Mouse (Mus musculus) cerebellum, postnatal 14 days (tissue): Measurements from ENCODE around the gene Sept5.

Source experiments
- DNase-seq, 2 experiments: peaks; one replicate each; pipeline ENCODE4 v3.0.0; 2021; ENCODE audit warnings: mixed read lengths in 2 of 2

The Sept5 gene

GRCm38 (mm10) chr16:18609099-18609498, 20.7 kb downstream of the Sept5 start:
- no peak for DNase-seq

DNA sequence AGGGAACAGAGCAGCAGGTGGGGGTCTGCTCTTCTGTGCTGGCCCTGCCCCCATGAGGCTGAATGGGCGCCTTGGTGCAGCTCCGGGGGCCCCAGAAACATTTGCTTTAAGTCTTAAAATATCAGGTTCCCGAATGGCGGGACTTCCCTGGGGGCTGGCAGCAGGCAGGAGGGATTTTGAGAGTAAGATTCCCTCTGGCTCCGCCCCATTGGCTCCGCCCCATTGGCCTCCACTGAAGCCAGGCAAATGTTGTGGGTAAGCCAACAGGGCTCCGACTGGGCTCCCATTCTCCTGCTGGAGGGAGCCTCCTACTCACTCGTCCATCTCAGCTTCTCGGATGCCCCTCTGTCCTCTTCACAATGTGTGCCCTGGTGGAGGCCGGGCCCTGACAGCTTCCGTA, 21.5 kb downstream of the Sept5 start:
- DNase-seq: peak; percentile 35 to 58

- DNase-seq: no peak
Observed at GRCm38 (mm10) chr16:18605705-18606104, 24.0 kb downstream of the Sept5 start.

- no peak for DNase-seq
Observed at GRCm38 (mm10) chr16:18604267-18604701, 25.5 kb downstream of the Sept5 start.

- peak; percentile 27 to 49 for DNase-seq
Observed at GRCm38 (mm10) chr16:18601447-18601846, 28.3 kb downstream of the Sept5 start.

GRCm38 (mm10) chr16:18598006-18598405, 31.7 kb downstream of the Sept5 start:
- no peak for DNase-seq

DNA sequence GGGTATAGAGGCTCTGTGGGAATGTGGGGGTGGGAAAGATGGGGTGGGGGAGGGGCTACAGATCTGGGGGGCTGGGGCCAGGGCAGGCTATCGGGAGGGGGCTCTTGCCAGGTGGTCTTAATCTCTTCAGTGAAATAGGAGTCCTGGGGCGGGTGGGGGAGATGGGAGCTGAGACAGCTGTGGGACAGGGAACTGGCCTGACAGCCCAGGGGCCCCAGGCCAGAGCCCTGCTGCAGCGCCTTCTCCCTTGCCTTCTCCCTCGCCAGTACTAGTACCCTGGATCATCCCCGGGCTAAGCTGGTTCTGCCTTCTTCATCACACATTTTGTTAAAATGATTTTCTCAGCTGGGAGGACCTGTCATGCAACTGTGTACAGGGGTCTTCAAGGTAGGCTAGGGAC, 33.5 kb downstream of the Sept5 start:
- no peak for DNase-seq

DNA sequence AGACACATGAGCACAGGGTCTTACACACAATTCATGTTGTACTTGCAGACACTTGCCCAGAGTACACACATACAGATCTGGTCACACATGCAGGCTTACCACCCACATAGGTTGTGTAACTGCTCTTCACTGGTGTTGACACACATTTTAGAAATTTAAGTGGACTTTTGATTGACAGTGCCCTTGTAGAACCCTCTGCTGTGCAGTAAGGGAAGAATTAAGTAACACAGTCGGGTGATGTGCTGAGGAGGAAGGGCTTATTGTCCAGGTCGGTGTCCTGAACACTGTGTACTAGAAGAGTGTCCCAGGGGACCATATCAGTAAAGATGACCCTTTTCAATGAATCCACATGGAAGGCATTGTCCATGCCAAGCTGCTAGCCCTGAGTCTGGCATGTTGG, 35.8 kb downstream of the Sept5 start:
- DNase-seq: no peak

DNA sequence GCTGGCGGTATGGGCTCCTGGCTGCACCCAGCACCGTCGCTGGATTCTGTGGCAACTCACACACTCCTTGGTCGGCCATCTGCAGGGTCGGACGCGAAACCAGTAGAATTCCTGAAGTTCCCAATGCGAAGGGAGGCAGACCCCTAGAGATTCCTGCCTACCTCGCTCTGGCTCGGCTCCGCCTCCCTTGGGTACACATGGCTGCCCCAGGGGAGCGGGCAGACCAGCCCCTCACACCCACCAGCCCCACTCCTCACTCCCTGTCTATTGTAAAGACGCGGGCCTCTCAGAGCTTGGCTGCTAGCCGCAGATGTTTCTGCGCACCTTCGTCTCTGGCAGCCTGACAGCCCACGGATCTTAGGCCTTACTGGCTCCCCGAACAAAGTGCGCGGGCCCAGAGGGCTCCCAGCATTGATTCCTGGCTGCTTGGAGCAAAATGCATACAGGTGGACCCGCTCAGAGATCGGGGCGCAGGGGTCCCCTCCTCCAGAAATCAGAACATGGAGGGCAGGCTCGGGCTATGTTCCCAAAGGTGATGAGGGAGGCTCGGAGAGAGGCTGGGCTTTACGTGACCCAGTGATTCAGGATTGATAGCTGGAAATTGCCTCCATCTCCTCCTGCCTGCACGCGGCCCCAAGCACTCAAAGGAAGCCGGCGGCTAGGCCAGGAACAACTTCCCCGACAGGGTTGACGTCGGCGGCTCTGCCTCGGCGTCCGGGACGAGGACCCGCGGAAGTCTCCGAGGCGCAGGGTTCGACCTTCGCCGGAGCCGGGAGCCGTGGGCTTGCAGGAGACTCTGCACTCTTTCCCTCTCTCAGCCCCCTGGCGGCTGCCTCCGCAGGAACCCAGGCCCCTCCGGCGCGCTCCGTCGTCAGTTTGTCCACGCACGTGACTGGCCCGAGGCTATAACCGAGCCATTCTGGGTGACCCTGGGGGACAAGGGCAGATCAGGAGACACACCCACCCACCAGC, 38.4 kb downstream of the Sept5 start:
- no peak for DNase-seq

- DNase-seq: peak in 1 of 2 experiments; percentile 28
Observed at GRCm38 (mm10) chr16:18589804-18590790, 39.7 kb downstream of the Sept5 start, which contains the start of gene Tbx1. Tbx1 (minus strand) TSS chr16:18590671.

GRCm38 (mm10) chr16:18589080-18589621, 40.6 kb downstream of the Sept5 start:
- DNase-seq: no peak

DNA sequence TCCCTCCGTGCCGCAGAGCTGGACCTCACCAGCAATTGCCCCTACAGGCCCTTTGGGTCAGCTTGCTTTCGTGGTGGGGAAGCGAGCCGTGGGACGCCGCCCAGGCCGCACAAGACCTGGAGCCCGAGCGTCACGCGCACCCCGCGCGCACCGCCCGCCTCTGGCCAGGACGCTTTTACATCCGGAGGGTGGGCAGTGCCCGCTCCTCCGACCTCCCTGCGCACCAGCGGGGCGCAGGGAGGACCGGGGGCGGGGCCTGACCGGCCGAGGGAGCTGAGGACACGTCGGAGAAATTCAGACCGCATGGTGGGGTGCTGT, 41.1 kb downstream of the Sept5 start:
- no peak for DNase-seq

DNA sequence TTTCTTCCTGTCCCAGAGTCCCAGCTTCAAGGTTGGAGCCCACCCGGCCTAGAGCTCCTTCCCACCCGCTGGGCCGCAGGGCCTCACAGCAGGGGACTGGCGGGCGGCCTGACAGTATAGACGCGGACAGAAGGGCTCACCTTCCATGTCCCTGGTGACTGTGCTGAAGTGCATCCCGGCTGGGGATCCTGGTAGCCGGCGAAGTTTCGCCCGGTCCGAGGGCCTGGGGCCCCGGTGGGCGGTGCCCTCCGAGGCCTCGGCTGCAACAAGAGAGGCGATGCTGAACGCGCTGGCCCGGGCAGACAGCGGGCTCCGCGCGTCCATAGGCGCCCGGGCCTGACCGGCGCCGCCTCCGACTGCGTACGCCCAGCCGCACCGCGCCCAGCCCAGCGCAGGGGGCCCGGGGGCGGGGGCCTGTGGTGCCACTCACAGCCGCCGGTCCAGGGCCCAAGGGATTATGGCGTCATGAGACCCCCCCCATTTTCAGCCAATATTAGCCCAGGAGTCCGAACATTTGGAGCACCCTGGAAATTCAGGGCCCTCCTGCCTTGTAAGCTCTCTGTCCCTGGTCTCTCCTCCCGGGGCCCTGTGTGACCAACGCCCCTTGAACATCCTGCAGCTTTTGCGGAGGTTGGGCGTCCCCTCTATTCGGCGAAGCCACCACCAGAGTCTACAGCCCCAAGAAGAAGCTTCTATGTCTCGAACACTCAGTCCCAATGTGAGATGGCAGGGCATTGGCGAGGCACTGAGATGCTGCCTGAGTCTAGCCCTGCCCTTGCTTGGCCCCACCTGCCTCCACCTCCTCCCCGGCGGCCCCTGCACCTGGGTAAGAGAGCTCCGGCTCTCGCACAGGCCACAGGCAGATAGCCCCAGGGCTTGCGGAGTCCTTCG, 41.7 kb downstream of the Sept5 start:
- peak in 1 of 2 experiments; percentile 41 for DNase-seq

GRCm38 (mm10) chr16:18586906-18587546, 42.7 kb downstream of the Sept5 start:
- no peak for DNase-seq

DNA sequence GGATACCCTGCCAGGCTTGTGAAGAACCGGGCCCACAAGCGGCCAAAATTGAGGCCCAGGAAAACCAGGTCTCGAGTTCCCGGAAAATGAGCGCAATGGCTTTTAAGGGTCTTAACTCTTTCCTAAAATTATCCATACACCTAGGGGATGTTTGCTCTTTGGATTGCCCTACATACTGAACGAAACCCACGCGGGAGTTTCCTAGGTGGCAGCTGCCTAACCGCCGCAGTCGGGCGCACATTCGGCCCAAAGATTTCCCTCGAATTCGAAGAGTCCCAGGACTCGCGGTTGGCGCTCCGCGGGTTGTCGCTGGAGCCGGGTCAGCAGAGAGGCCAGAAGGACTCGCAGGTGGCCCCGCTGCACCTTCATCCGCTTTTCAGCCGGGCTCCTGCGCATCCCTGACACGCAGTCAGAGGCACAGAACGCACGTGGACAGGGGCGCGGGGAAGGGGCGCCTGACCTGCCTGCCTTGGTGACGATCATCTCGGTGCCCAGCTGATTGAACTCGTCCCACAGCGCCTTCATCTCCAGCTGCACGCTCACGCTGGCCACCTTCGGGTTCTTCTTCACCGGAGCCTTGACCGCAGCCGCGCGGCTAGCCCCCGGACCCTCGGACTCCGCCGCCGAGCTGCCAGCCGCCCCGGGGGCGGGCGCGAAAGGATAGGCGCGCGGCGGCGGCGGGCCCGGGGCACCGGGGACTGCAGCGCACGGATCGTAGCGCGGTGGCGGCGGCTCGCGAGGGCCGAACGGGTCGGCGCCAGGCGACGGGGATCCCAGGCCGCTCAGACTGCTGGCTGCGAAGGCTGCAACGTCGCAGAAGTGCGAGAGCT, 43.5 kb downstream of the Sept5 start:
- no peak for DNase-seq

GRCm38 (mm10) chr16:18585676-18586075, 44.1 kb downstream of the Sept5 start:
- DNase-seq: no peak

DNA sequence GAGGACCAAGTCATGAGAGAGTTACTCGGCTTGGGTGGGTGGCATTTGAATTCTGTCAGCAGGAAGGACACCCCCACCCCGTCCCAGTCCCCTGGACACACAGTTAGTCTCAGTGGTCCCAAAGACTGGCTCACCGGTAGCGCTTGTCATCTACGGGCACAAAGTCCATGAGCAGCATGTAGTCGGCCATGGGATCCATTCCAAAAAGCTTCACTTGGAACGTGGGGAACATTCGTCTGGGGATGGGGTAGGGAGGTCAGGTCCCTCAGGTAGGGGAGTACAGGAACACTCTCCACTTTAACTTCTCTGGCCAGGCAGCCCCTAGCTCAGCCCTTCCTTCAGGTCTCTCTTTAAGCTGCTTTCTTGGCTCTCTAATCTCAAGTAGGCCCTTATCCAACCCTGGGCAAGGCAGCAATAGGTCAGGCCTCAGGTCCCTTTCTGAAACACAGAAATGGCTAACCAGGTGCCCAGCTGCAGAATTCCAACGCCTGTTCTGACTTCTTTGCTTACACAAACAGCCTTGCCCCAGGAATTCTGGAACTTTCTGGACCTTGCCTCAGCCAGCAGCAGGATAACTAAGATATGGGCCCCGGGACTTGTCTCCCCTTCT, 44.7 kb downstream of the Sept5 start:
- no peak for DNase-seq

DNA sequence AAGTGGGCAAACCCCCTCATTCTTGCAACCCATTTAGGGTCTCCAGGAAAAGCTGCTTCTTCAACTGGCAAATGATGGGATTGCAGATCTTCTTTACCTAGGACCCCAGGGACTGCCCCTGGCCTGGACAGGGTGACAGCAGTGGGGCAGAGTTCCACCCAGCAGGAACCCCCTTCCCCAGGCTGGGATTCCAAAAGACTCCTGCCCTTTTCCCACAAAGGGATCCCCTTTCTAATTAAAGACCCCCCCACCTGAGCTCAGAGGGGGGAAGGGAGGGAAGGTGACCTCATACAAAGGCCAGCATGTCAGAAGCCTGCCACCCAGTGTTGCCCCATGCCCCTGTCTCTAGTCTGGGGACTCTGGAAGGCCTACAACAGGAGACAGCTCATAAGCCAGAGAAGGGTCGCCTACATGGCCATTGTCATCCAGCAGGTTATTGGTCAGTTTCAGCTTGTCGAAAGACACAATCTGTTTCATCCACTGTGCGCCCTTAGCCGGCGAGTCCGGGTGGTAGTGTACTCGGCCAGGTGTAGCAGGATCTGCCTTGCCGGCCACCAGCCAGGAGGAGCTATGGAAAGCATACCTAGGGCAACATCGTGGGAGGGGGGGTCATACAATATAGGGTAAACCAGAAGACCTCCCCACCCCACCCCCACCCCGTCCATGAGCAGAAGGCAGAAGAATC, 45.9 kb downstream of the Sept5 start:
- DNase-seq: no peak

DNA sequence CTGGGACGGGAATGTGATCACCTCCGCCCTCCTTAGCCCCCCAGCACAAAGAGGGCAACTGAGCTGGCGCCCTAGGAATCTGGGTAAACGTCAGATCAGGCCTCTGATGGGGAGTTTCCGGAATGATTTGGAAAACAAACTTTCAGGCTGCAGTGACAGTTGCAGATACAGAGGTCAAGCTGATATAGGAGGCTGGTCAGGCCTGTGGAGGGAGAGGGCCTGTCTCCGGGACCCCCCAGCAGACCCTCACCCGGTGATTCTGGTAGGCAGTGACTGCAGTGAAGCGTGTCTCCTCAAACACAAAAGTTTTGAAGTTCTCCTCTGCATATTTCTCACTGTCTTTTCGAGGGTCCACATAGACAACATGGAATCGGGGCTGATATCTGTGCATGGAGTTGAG, 46.6 kb downstream of the Sept5 start:
- DNase-seq: no peak
